33 mouse cellular contexts compared by ENCODE assay signal in the genomic region with DNA sequence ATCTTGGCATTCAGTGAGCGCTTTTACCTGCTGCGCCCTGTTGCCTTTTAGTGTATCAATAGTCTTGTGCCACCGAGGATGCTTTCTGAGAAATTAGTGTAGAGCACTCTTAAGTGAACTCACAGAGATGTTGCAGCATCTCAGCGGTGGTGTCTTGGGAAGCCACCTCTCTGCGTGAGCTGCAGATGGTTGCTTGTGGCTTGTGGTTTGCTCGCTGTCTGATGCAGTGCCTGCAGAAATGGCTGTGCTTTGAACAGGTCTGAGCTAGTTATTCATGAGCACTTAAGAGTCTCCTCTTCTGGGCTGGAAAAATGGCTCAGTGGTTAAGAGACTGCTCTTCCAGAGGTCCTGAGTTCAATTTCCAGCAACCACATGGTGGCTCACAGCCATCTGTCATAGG. TPM values are rescaled to one million over a fixed set of nuclear protein-coding genes. Genes with fewer than 3 reads are reported as not detected.
DNase-seq lines count a peak whose midpoint lies in the region; ATAC-seq lines count a peak whose summit lies in the region.
"Had no signal": no experiment of that assay in that cellular context is flagged by ENCODE, and none has a peak within 500 bp of the region (broad histone marks: within the 10 kb centered on the region; RNA-seq: fewer than 3 reads in every experiment).

No protein-coding gene starts in this region.

- intact Hi-C loops in heart, postnatal 25 days (cut with DNase I) = no loop called here

- WGBS in kidney, embryonic 16.5 days = 94% methylated on average over 6 of the region's 6 CpGs

- peak; percentile 35 for DNase-seq in 416B (ENCODE audit: low read depth)
- peak; percentile 41 for DNase-seq in CD4-positive helper T cell, adult 2 months (ENCODE audit: low read depth, low spot score)
- peak; percentile 67 for DNase-seq in thymus, postnatal 0 days (ENCODE audit: low spot score)
- DNase-seq in thymus, postnatal 25 days = peak; percentile 50
- no peak for DNase-seq in heart, postnatal 25 days (ENCODE audit: low spot score)
- DNase-seq in layer of hippocampus, postnatal 36 days = no peak
- no peak for DNase-seq in retina, postnatal 1 day
- DNase-seq: adrenal gland, postnatal 10 days; adrenal gland, postnatal 36 days; cerebellum, adult 18-20 months; cerebellum, adult 9-11 months; cerebellum, postnatal 25 days; gastrocnemius, postnatal 10 days; gastrocnemius, postnatal 36 days; heart, adult 2 months; heart, postnatal 14 days had no signal

- H3K4me1 ChIP-seq in kidney, embryonic 16.5 days (ENCODE audit: insufficient read depth, low read length) = no peaks in the 10 kb centered on the region
- H3K4me1 ChIP-seq: embryonic facial prominence, embryonic 12.5 days; embryonic facial prominence, embryonic 15.5 days; forebrain, embryonic 13.5 days; heart, embryonic 10.5 days; heart, embryonic 13.5 days; hindbrain, embryonic 12.5 days; hindbrain, embryonic 15.5 days had no signal

- no peak overlapping the region for H3K4me2 ChIP-seq in kidney, embryonic 16.5 days (replicated peaks; ENCODE audit: low read depth, low read length)
- H3K4me2 ChIP-seq: embryonic facial prominence, embryonic 12.5 days; embryonic facial prominence, embryonic 15.5 days; forebrain, embryonic 13.5 days; heart, embryonic 13.5 days; hindbrain, embryonic 12.5 days; hindbrain, embryonic 15.5 days had no signal

- peaks cover 62% of the 10 kb centered on the region for H3K36me3 ChIP-seq in kidney, embryonic 16.5 days (ENCODE audit: insufficient read depth, low read length)

- no peaks in the 10 kb centered on the region for H3K9me3 ChIP-seq in kidney, embryonic 16.5 days (ENCODE audit: low read length)
- H3K9me3 ChIP-seq: embryonic facial prominence, embryonic 12.5 days; embryonic facial prominence, embryonic 15.5 days; forebrain, embryonic 13.5 days; heart, embryonic 10.5 days; heart, embryonic 13.5 days; hindbrain, embryonic 12.5 days; hindbrain, embryonic 15.5 days had no signal

- H3K27ac ChIP-seq in kidney, embryonic 16.5 days (ENCODE audit: low read length) = no peak overlapping the region
- H3K27ac ChIP-seq: embryonic facial prominence, embryonic 12.5 days; embryonic facial prominence, embryonic 15.5 days; forebrain, embryonic 13.5 days; heart, adult 2 months; heart, embryonic 10.5 days; heart, embryonic 13.5 days; hindbrain, embryonic 12.5 days; hindbrain, embryonic 15.5 days had no signal

- H3K4me3 ChIP-seq in kidney, embryonic 16.5 days (ENCODE audit: low read length) = no peak overlapping the region
- H3K4me3 ChIP-seq: embryonic facial prominence, embryonic 12.5 days; embryonic facial prominence, embryonic 15.5 days; forebrain, embryonic 13.5 days; heart, adult 2 months; heart, embryonic 10.5 days; heart, embryonic 13.5 days; hindbrain, embryonic 12.5 days; hindbrain, embryonic 15.5 days had no signal

- H3K9ac ChIP-seq in kidney, embryonic 16.5 days (replicated peaks; ENCODE audit: low read length) = no peak overlapping the region
- H3K9ac ChIP-seq: embryonic facial prominence, embryonic 12.5 days; embryonic facial prominence, embryonic 15.5 days; forebrain, embryonic 13.5 days; heart, embryonic 13.5 days; hindbrain, embryonic 12.5 days; hindbrain, embryonic 15.5 days had no signal

- H3K27me3 ChIP-seq in kidney, embryonic 16.5 days (ENCODE audit: insufficient read depth, low read length) = no peaks in the 10 kb centered on the region
- H3K27me3 ChIP-seq: embryonic facial prominence, embryonic 12.5 days; embryonic facial prominence, embryonic 15.5 days; forebrain, embryonic 13.5 days; heart, embryonic 13.5 days; hindbrain, embryonic 12.5 days; hindbrain, embryonic 15.5 days had no signal

- ATAC-seq in kidney, embryonic 16.5 days (ENCODE audit: low FRiP score, low TSS enrichment) = no peak
- ATAC-seq: activated CD4-positive, CD25-positive, alpha-beta regulatory T cell, adult 4 months; forebrain, embryonic 13.5 days; forebrain, embryonic 16.5 days had no signal

RNA-seq across cellular contexts. Expression of gene Exosc2, which starts 8.1 kb away (rescaled TPM):
- 54.5 and 57.6 TPM in 2 replicates for polyA plus RNA-seq in thymus, postnatal 0 days (2015; fragmentation: Nextera tagmentation; extraction: Ambion mirVana)
- 1 to 10 TPM; 8.3 to 9.6 TPM for total RNA-seq in heart, postnatal 25 days (2021)
- polyA plus RNA-seq in kidney, embryonic 16.5 days (2015; fragmentation: Nextera tagmentation; extraction: Ambion mirVana) = 75.1 and 79.7 TPM in 2 replicates
- 10 to 100 TPM; 19.0 to 23.9 TPM for total RNA-seq in layer of hippocampus, postnatal 36 days (2021)

RNA-seq across cellular contexts. Expression of gene Abl1, which starts 9.5 kb away (rescaled TPM):
- polyA plus RNA-seq in thymus, postnatal 0 days (2015; fragmentation: Nextera tagmentation; extraction: Ambion mirVana) = 19.3 and 19.7 TPM in 2 replicates
- 10 to 100 TPM; 29.8 to 35.0 TPM for total RNA-seq in heart, postnatal 25 days (2021)
- polyA plus RNA-seq in kidney, embryonic 16.5 days (2015; fragmentation: Nextera tagmentation; extraction: Ambion mirVana) = 43.7 and 48.0 TPM in 2 replicates
- 10 to 100 TPM; 44.8 to 46.3 TPM for total RNA-seq in layer of hippocampus, postnatal 36 days (2021)

RNA-seq across cellular contexts. Expression of gene Prdm12, which starts 38.8 kb away (rescaled TPM):
- polyA plus RNA-seq in thymus, postnatal 0 days (2015; fragmentation: Nextera tagmentation; extraction: Ambion mirVana) = not detected in 2 replicates
- total RNA-seq in heart, postnatal 25 days (2021) = not detected
- polyA plus RNA-seq in kidney, embryonic 16.5 days (2015; fragmentation: Nextera tagmentation; extraction: Ambion mirVana) = not detected in 2 replicates
- total RNA-seq in layer of hippocampus, postnatal 36 days (2021) = under 1 TPM in 1 of 2 experiments, not detected in 1; 0.30 TPM
- total RNA-seq: adrenal gland, adult 18-20 months; adrenal gland, postnatal 10 days; adrenal gland, postnatal 36 days; common myeloid progenitor, adult 5-6 weeks; gastrocnemius, adult 18-20 months; gastrocnemius, postnatal 10 days; gastrocnemius, postnatal 36 days; granulocyte monocyte progenitor cell, adult 5-6 weeks; heart, adult 2 months; heart, postnatal 14 days; hematopoietic stem cell, adult 5-6 weeks; MEL had no signal
- polyA plus RNA-seq: activated CD4-positive, CD25-positive, alpha-beta regulatory T cell, adult 4 months; heart, adult 2 months; heart, embryonic 10.5 days; heart, embryonic 13.5 days; heart, embryonic 16.5 days had no signal

Comparison
In these comparisons a context has a peak if more than half of its experiments do, and no peak if none do; other contexts are left out.
1. DNase-seq: peak in 416B (single experiment), CD4-positive helper T cell, adult 2 months (single experiment), thymus, postnatal 0 days (single experiment) and thymus, postnatal 25 days (single experiment); none in heart, postnatal 25 days (single experiment), layer of hippocampus, postnatal 36 days (0 of 2) and retina, postnatal 1 day (single experiment).